Mouse (Mus musculus) embryonic fibroblast, embryonic 13.5 days (primary cell): ENCODE measurements around the gene Suclg1.

ENCODE experiments used
- CTCF ChIP-seq: IDR thresholded peaks from 2 replicates; pipeline ENCODE4 v1.5.1; 2011; ENCODE audit warnings: mild to moderate bottlenecking, control low read depth, low read length, moderate library complexity, borderline replicate concordance; ENCODE audit not compliant: insufficient read depth
- POLR2A ChIP-seq: IDR thresholded peaks from 2 replicates; pipeline ENCODE4 v1.6.1; 2011; ENCODE audit warnings: low read depth, mild to moderate bottlenecking, control low read depth, low read length, moderate library complexity

DNA sequence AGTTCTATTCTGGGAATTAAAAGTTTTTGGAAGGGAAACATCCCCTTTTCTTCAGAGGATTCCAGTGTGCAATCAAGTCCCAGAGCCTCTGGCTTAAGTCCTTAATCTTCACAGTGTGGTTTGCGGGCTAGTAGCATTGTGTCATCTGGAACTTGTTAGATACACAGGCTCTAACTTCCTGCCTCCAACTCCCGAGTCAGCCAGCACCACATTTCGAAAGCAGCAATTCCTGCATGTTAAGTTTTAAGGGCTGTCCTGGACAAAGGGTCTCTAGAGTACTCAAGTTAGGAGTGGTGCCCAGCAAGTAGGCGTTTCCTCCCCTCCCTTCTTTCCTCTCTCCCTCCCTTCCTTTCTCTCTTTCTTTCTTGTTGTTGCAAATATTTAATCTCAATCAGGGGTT, 19.8 kb upstream of the Suclg1 start:
- TF ChIP-seq CTCF (no peak), POLR2A (no peak)
